Mouse (Mus musculus) stomach, postnatal 0 days (tissue): ENCODE results near the gene Zkscan2. TPM values are rescaled to one million over a fixed set of nuclear protein-coding genes. Genes with fewer than 3 reads are reported as not detected.

Experiments
- ATAC-seq: fragments of 200-750 bp; cut with Nextera tagmentation; 2 replicates; pipeline ENCODE4 v1.8.0; 2017; ENCODE audit not compliant: low FRiP score, low TSS enrichment
- DNase-seq: peaks from one replicate; pipeline ENCODE4 v3.0.0-alpha.2; 2016; ENCODE audit warnings: low spot score
- H3K27ac ChIP-seq: fragments of 300-500 bp; sonication (generic); replicated peaks from 2 replicates; pipeline ENCODE4 v1.5.1; 2014; ENCODE audit warnings: mild to moderate bottlenecking, control low read depth
- H3K27me3 ChIP-seq: fragments of 300-500 bp; sonication (generic); 2 replicates; pipeline ENCODE4 v1.6.1; 2014; ENCODE audit warnings: low read length; ENCODE audit not compliant: control insufficient read depth, insufficient read depth
- H3K36me3 ChIP-seq: fragments of 300-500 bp; sonication (generic); 2 replicates; pipeline ENCODE4 v1.6.1; 2014; ENCODE audit warnings: low read length, mixed read lengths; ENCODE audit not compliant: control insufficient read depth, insufficient read depth
- H3K4me1 ChIP-seq: fragments of 300-500 bp; sonication (generic); replicated peaks from 2 replicates; pipeline ENCODE4 v1.6.1; 2014; ENCODE audit warnings: antibody characterized with exemption; ENCODE audit not compliant: control insufficient read depth, insufficient read depth
- H3K4me2 ChIP-seq: fragments of 300-500 bp; sonication (generic); replicated peaks from 2 replicates; pipeline ENCODE4 v1.6.1; 2014; ENCODE audit warnings: low read depth, mild to moderate bottlenecking, control low read depth, moderate library complexity
- H3K4me3 ChIP-seq: fragments of 300-500 bp; sonication (generic); 2 replicates; pipeline ENCODE4 v1.5.1; 2014; ENCODE audit warnings: low read depth, low read length, control low read depth
- H3K9ac ChIP-seq: fragments of 300-500 bp; sonication (generic); 2 replicates; pipeline ENCODE4 v1.6.1; 2014; ENCODE audit warnings: mild to moderate bottlenecking, low read length, control low read depth, mixed read lengths
- H3K9me3 ChIP-seq: fragments of 300-500 bp; sonication (generic); 2 replicates; pipeline ENCODE4 v1.6.1; 2016; ENCODE audit warnings: low read length; ENCODE audit not compliant: control insufficient read depth
- CTCF ChIP-seq: IDR thresholded peaks from 2 replicates; pipeline ENCODE4 v1.5.1; 2016; ENCODE audit warnings: antibody characterized with exemption, low read depth, mild to moderate bottlenecking, moderate library complexity
- EP300 ChIP-seq: optimal IDR thresholded peaks from 2 replicates; pipeline ENCODE3; 2016; ENCODE audit warnings: antibody characterized with exemption
- WGBS: fragments of 180-500 bp; shearing (Covaris S2); extraction: QIAGEN DNeasy Blood & Tissue Kit; methylation state at CpG from one replicate; pipeline ENCODE4 v1.1.7; 2014; 5-methylcytosine and 5-hydroxymethylcytosine counted together
- polyA plus RNA-seq: library from polyadenylated mRNA; unstranded; fragments of >200 nt; fragmentation: Nextera tagmentation; extraction: Ambion mirVana; gene quantifications from 2 replicates; pipeline ENCODE4 v1.2.1, GENCODE M21; 2015

The Zkscan2 gene
- polyA plus RNA-seq, 1 experiment from 2014 or later = 0.28 TPM

DNA sequence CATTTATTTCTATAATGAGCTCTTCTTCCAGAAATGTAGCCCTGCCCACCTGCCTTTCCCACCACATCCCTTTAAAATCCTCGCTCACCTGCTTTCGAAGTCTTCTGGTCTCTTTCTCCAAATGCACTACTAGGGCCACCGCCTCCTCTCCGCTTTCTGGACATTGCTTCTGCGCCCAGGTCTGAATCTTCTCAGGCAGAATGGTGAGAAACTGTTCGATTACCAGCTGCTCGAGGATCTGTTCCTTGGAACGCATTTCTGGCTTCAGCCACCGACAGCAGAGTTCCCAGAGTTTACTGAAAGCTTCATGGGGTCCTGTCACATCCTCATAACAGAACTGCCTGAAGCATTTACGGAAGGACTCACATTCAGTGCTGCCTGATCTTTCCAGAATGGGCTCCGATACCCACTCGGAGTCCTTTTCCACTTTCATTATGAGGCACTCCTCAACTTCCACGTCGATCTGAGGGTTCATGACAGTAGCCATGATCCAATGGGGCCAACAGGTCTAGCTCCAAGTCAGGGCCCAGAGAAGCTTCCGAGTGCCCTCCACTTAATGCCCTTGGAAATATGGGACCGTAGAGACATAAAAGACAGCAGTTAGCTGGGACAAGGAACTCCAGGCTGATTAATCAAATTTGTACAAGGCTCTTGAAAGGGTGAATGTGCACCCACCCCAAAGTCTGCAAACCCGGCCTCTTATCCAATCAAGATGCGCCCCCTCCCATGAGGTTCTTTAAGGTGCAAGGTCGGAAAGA is 589 bp downstream of the Zkscan2 start:
- Histone ChIP-seq H3K27ac (no peak overlapping the region), H3K4me3 (peak overlapping the region; percentile 53), H3K4me1 (no peaks in the 10 kb centered on the region), H3K36me3 (no peaks in the 10 kb centered on the region), H3K4me2 (peak overlapping the region; percentile 86), H3K9ac (peak overlapping the region; percentile 51), H3K27me3 (no peaks in the 10 kb centered on the region), H3K9me3 (no peaks in the 10 kb centered on the region)
- no peak for TF ChIP-seq EP300
- TF ChIP-seq CTCF = no peak
- ATAC-seq = no peak
- DNase-seq = no peak
- whole genome bisulfite sequencing = 29% methylated on average over 19 of the region's 19 CpGs

DNA sequence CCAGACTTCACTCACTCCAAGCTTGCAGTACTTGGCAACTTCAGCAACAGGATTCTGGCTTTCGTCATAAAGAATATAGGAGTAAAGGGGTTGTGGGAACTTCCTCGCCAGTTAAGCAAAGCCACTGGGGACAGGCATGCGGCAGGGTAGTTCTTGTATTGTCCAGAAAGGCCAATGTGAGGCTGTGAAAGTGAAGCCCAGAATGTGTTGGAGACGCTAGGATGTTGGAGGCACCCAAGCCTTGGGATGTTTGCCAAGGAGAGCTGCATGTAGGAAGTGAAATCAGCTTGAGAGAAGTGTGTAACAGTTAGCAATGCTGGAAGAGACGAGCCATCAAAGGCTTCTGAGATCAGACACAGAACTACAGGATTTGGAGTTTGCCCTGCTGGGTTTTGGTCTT is 12.5 kb downstream of the Zkscan2 start:
- Histone ChIP-seq H3K27me3 (no peaks in the 10 kb centered on the region), H3K27ac (no peak overlapping the region), H3K9me3 (no peaks in the 10 kb centered on the region), H3K4me1 (no peaks in the 10 kb centered on the region), H3K4me2 (no peak overlapping the region), H3K4me3 (no peak overlapping the region), H3K9ac (no peak overlapping the region), H3K36me3 (no peaks in the 10 kb centered on the region)
- TF ChIP-seq EP300 (no peak), CTCF (no peak)
- ATAC-seq (no peak), DNase-seq (no peak)
- 45% methylated on average over 5 of the region's 5 CpGs for WGBS

DNA sequence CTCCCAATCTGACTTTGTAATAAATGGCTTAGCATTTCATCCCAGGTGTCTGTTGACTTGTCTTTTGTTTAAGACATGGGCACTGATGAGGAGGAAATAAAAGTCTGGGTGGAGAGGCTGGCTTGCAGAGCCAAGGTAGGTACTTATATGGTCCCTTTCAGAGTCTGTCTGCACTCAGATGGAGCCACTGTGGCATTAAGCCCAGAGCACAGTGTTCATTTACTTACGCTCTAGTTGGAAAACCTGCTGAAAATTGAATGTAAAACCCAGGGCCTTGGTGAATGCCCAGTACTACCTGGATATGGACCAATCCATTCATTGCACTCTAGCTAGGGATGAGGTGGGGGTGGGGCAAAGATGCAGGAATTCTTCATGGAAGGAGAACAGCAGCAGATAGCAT is 32.3 kb downstream of the Zkscan2 start:
- no peak overlapping the region for H3K9ac ChIP-seq
- DNase-seq = no peak
- H3K4me3 ChIP-seq = no peak overlapping the region
- no peaks in the 10 kb centered on the region for H3K9me3 ChIP-seq
- H3K27me3 ChIP-seq = no peaks in the 10 kb centered on the region
- no peaks in the 10 kb centered on the region for H3K4me1 ChIP-seq
- TF ChIP-seq CTCF (no peak), EP300 (no peak)
- no peak for ATAC-seq
- no peaks in the 10 kb centered on the region for H3K36me3 ChIP-seq
- H3K4me2 ChIP-seq = no peak overlapping the region
- H3K27ac ChIP-seq = no peak overlapping the region
- WGBS = 91% methylated on average over 1 of the region's 1 CpGs

DNA sequence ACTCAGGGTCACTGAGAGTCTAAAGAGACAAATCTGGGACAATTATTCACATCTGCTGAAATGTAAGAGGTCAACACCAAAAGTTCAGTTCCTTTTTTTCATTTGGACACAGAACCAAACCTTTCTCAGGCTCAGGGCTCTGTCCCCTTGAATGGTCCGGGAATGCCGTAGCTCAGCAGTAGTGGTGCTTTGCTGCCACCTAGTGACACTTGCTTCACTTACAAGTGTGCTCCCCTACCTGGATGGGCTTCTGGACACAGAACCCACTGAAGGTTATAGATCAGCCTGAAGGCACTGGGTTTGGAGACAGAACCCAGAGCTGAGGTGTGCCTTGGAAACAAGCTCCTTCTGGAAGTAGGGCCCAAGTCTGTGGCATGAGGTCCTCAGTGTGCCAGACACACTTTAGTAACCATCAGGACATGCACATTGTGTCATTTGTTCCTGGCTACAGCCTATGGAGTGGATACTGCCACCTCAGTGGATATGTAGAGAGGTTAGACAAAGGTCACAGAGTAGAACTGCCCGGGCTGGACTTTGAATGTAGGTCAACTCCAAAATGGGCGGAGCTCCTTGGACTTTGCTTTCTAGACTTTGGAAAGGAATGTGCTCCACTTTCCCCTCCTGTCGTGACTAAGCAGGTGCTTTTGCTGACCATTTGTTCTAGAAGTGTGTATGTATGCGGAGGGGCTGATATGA is 34.4 kb downstream of the Zkscan2 start:
- ATAC-seq (peak; percentile 72), DNase-seq (peak; percentile 80)
- TF ChIP-seq CTCF (peak; percentile 98), EP300 (no peak)
- H3K27me3 ChIP-seq = no peaks in the 10 kb centered on the region
- H3K36me3 ChIP-seq = no peaks in the 10 kb centered on the region
- no peaks in the 10 kb centered on the region for H3K4me1 ChIP-seq
- WGBS = 31% methylated on average over 6 of the region's 6 CpGs
- H3K9ac ChIP-seq = no peak overlapping the region
- H3K4me2 ChIP-seq = no peak overlapping the region
- no peaks in the 10 kb centered on the region for H3K9me3 ChIP-seq
- H3K27ac ChIP-seq = no peak overlapping the region
- no peak overlapping the region for H3K4me3 ChIP-seq

DNA sequence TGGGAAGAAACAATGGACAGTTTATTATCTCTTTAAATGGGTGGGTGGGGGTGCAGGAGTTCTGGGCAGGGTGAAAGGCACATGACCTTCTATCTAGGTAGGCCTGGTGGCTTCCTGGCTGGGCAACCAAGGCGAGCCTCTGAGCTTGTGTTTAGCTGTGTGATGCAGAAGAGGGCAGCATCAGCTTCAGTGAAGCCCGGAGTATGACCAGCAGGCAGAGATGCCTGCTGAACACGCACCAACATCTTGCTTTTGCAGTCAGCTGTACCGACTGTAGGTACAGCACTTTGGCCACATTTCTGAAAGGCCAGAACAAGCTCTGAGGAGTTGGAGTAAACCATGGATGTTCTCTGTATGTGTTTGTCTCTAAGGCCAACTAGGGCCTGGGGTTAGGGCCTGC is 36.7 kb downstream of the Zkscan2 start:
- Histone ChIP-seq H3K4me3 (no peak overlapping the region), H3K4me2 (no peak overlapping the region), H3K9ac (no peak overlapping the region), H3K4me1 (no peaks in the 10 kb centered on the region), H3K36me3 (no peaks in the 10 kb centered on the region), H3K27me3 (no peaks in the 10 kb centered on the region), H3K27ac (no peak overlapping the region), H3K9me3 (no peaks in the 10 kb centered on the region)
- no peak for TF ChIP-seq EP300
- no peak for TF ChIP-seq CTCF
- ATAC-seq (no peak), DNase-seq (no peak)
- 79% methylated on average over 4 of the region's 4 CpGs for WGBS

GRCm38 (mm10) chr7:123462070-123462501 is 38.2 kb downstream of the Zkscan2 start, which contains the start of gene Aqp8:
TSS of gene Aqp8 (plus strand) at chr7:123462291.
- Histone ChIP-seq H3K4me2 (no peak within 1 kb of the TSS), H3K36me3 (no peaks in the 10 kb centered on the region), H3K27ac (no peak within 1 kb of the TSS), H3K27me3 (no peaks in the 10 kb centered on the region), H3K9me3 (no peaks in the 10 kb centered on the region), H3K4me3 (no peak within 1 kb of the TSS), H3K4me1 (no peaks in the 10 kb centered on the region), H3K9ac (no peak within 1 kb of the TSS)
- ATAC-seq (peak; percentile 76), DNase-seq (peak; percentile 84)
- TF ChIP-seq CTCF (peak; percentile 29; the same call in 1 of the 2 replicates), EP300 (no peak)
- 57% methylated on average over 9 of the region's 9 CpGs for WGBS
